In the genomic region with DNA sequence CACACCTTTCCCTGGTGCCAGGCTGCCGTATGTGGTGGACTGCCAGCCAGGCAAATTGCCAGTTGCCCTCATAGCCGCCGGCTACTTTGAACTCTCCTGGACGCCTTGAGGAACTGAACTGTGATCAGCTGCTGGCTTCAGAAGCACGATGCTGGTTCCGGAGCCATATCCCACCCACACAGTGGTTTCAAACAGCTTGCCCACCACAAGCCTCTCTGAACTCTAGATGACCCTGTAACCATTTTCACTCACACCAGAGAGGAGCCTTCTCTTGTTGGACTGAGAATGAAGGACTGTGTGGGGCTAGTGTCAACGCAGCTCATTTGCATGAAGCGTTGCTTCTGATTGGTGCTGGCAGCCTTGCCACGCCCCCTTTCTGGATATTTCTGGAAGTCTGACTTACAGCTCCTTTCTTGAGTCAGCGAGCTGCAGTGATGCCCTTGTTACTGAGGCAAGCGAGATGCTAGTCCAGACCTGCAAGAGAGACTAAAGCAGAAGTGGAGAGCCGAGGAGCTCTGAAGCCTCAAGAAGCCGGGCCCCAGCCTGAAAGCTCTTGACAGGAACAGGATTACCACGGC, we compare ENCODE assay signal across 8 mouse cellular contexts. TPM values are rescaled to one million over a fixed set of nuclear protein-coding genes. Genes with fewer than 3 reads are reported as not detected.
DNase-seq lines count a peak whose midpoint lies in the region; ATAC-seq and TF ChIP-seq lines count a peak whose summit lies in the region.

No protein-coding gene starts in this region.

- peak; percentile 49; the same call in 1 of the 2 replicates for ATAC-seq in hindbrain, embryonic 16.5 days
- ATAC-seq in forebrain, postnatal 0 days = peak; percentile 85
- peak; percentile 59 for ATAC-seq in megakaryocyte progenitor cell, adult 5-6 weeks (replicated peaks; ENCODE audit: poor library complexity)

- H3K9ac ChIP-seq in hindbrain, embryonic 16.5 days (ENCODE audit: low read depth, low read length) = no peak overlapping the region
- no peak overlapping the region for H3K9ac ChIP-seq in forebrain, postnatal 0 days

- no peak for DNase-seq in hindbrain, embryonic 10.5 days (ENCODE audit: low spot score)
- DNase-seq in ZHBTc4 (ENCODE audit: low read depth, low spot score) = peak; percentile 78
- peak; percentile 27 for DNase-seq in forebrain, postnatal 0 days
- DNase-seq in kidney, adult 2 months = peak; percentile 89
- DNase-seq in T-cell, adult 2 months (ENCODE audit: low spot score) = no peak
- no peak for DNase-seq in urinary bladder, adult 2 months (ENCODE audit: low spot score)

- H3K4me1 ChIP-seq in hindbrain, embryonic 16.5 days (ENCODE audit: control insufficient read depth, insufficient read depth, low read depth, low read length) = peaks cover 4% of the 10 kb centered on the region; the same call in 1 of the 2 replicates
- H3K4me1 ChIP-seq in hindbrain, embryonic 10.5 days (replicated peaks) = peaks cover 29% of the 10 kb centered on the region
- H3K4me1 ChIP-seq in forebrain, postnatal 0 days (ENCODE audit: insufficient read depth) = no peaks in the 10 kb centered on the region
- H3K4me1 ChIP-seq in kidney, adult 2 months (ENCODE audit: control insufficient read depth, insufficient read depth, low read length) = peaks cover 30% of the 10 kb centered on the region

- WGBS in hindbrain, embryonic 16.5 days = 58% methylated on average over 14 of the region's 14 CpGs
- 75% methylated on average over 14 of the region's 14 CpGs for WGBS in hindbrain, embryonic 10.5 days
- WGBS in forebrain, postnatal 0 days = 54% methylated on average over 14 of the region's 14 CpGs
- WGBS in kidney, adult 2 months = 41% methylated on average over 14 of the region's 14 CpGs

- no peak overlapping the region for H3K4me2 ChIP-seq in hindbrain, embryonic 16.5 days (ENCODE audit: low read length)
- H3K4me2 ChIP-seq in forebrain, postnatal 0 days (ENCODE audit: low read depth) = no peak overlapping the region

- no peak for TF ChIP-seq POLR2A in kidney, adult 2 months (IDR thresholded peaks at IDR 0.05; ENCODE audit: low read depth, low read length)

- no peaks in the 10 kb centered on the region for H3K27me3 ChIP-seq in hindbrain, embryonic 16.5 days (replicated peaks; ENCODE audit: control insufficient read depth, insufficient read depth, low read length)
- no peaks in the 10 kb centered on the region for H3K27me3 ChIP-seq in hindbrain, embryonic 10.5 days (ENCODE audit: insufficient read depth, poor library complexity, severe bottlenecking)
- H3K27me3 ChIP-seq in forebrain, postnatal 0 days (ENCODE audit: insufficient read depth, low read length) = no peaks in the 10 kb centered on the region
- H3K27me3 ChIP-seq in kidney, adult 2 months (replicated peaks; ENCODE audit: control insufficient read depth, insufficient read depth, low read length) = no peaks in the 10 kb centered on the region

- no peak overlapping the region for H3K4me3 ChIP-seq in hindbrain, embryonic 16.5 days (ENCODE audit: low read length)
- no peak overlapping the region for H3K4me3 ChIP-seq in hindbrain, embryonic 10.5 days
- H3K4me3 ChIP-seq in forebrain, postnatal 0 days (ENCODE audit: low read depth, low read length) = no peak overlapping the region
- H3K4me3 ChIP-seq in kidney, adult 2 months (ENCODE audit: insufficient read depth, low read depth, low read length) = no peak overlapping the region

- no peaks in the 10 kb centered on the region for H3K36me3 ChIP-seq in hindbrain, embryonic 16.5 days (ENCODE audit: control insufficient read depth, insufficient read depth, low read length)
- H3K36me3 ChIP-seq in hindbrain, embryonic 10.5 days = no peaks in the 10 kb centered on the region
- no peaks in the 10 kb centered on the region for H3K36me3 ChIP-seq in forebrain, postnatal 0 days (ENCODE audit: insufficient read depth)
- no peaks in the 10 kb centered on the region for H3K36me3 ChIP-seq in kidney, adult 2 months (ENCODE audit: control insufficient read depth, insufficient read depth, low read length)

- H3K27ac ChIP-seq in hindbrain, embryonic 16.5 days (ENCODE audit: low read depth, low read length) = no peak overlapping the region
- no peak overlapping the region for H3K27ac ChIP-seq in hindbrain, embryonic 10.5 days
- no peak overlapping the region for H3K27ac ChIP-seq in forebrain, postnatal 0 days (ENCODE audit: low read depth, low read length)
- no peak overlapping the region for H3K27ac ChIP-seq in kidney, adult 2 months (ENCODE audit: insufficient read depth, low read depth, low read length)

- H3K9me3 ChIP-seq in hindbrain, embryonic 16.5 days (ENCODE audit: control insufficient read depth, low read length) = no peaks in the 10 kb centered on the region
- H3K9me3 ChIP-seq in hindbrain, embryonic 10.5 days = no peaks in the 10 kb centered on the region
- no peaks in the 10 kb centered on the region for H3K9me3 ChIP-seq in forebrain, postnatal 0 days (ENCODE audit: low read length)

- TF ChIP-seq CTCF in forebrain, postnatal 0 days (IDR thresholded peaks at IDR 0.05; ENCODE audit: low read depth) = no peak
- no peak for TF ChIP-seq CTCF in kidney, adult 2 months (conservative IDR thresholded peaks at IDR 0.05; ENCODE audit: insufficient read depth, insufficient read length, low read depth, low read length)

RNA-seq across cellular contexts. Expression of a gene that starts 9.2 kb away (rescaled TPM):
- 89.0 and 101 TPM in 2 replicates for polyA plus RNA-seq in hindbrain, embryonic 16.5 days (2015; fragmentation: Nextera tagmentation; extraction: Ambion mirVana)
- 1.7 and 2.9 TPM in 2 replicates for polyA plus RNA-seq in hindbrain, embryonic 10.5 days (2016; fragmentation: Nextera tagmentation; extraction: Ambion mirVana)
- 70.2 and 71.3 TPM in 2 replicates for total RNA-seq in forebrain, postnatal 0 days (2014; rRNA removed)
- polyA plus RNA-seq in forebrain, postnatal 0 days (2015; fragmentation: Nextera tagmentation; extraction: Ambion mirVana) = 54.2 and 67.8 TPM in 2 replicates
- 253 and 260 TPM in 2 replicates for polyA plus RNA-seq in kidney, adult 2 months (2012; rRNA removed)
- total RNA-seq in megakaryocyte progenitor cell, adult 5-6 weeks (2015) = 1.1 TPM in 2 replicates
- 2.0 and 2.4 TPM in 2 replicates for total RNA-seq in megakaryocyte progenitor cell, adult 5-6 weeks (2017)
- 6.2 and 7.2 TPM in 2 replicates for polyA plus RNA-seq in urinary bladder, adult 2 months (2012; rRNA removed)

RNA-seq across cellular contexts. Expression of a gene that starts 14.7 kb away (rescaled TPM):
- polyA plus RNA-seq in hindbrain, embryonic 16.5 days (2015; fragmentation: Nextera tagmentation; extraction: Ambion mirVana) = 20.9 and 25.1 TPM in 2 replicates
- polyA plus RNA-seq in hindbrain, embryonic 10.5 days (2016; fragmentation: Nextera tagmentation; extraction: Ambion mirVana) = 4.1 and 4.9 TPM in 2 replicates
- 16.6 and 24.6 TPM in 2 replicates for total RNA-seq in forebrain, postnatal 0 days (2014; rRNA removed)
- polyA plus RNA-seq in forebrain, postnatal 0 days (2015; fragmentation: Nextera tagmentation; extraction: Ambion mirVana) = 16.2 and 17.5 TPM in 2 replicates
- polyA plus RNA-seq in kidney, adult 2 months (2012; rRNA removed) = 131 and 170 TPM in 2 replicates
- total RNA-seq in megakaryocyte progenitor cell, adult 5-6 weeks (2015) = 0.22 TPM in 1 of 2 replicates, not detected in the other
- not detected in 2 replicates for total RNA-seq in megakaryocyte progenitor cell, adult 5-6 weeks (2017)
- 15.5 and 18.5 TPM in 2 replicates for polyA plus RNA-seq in urinary bladder, adult 2 months (2012; rRNA removed)

RNA-seq across cellular contexts. Expression of a gene that starts 48.4 kb away (rescaled TPM):
- polyA plus RNA-seq in hindbrain, embryonic 16.5 days (2015; fragmentation: Nextera tagmentation; extraction: Ambion mirVana) = 7.5 and 10.3 TPM in 2 replicates
- 1.2 and 2.0 TPM in 2 replicates for polyA plus RNA-seq in hindbrain, embryonic 10.5 days (2016; fragmentation: Nextera tagmentation; extraction: Ambion mirVana)
- 3.4 and 6.5 TPM in 2 replicates for total RNA-seq in forebrain, postnatal 0 days (2014; rRNA removed)
- polyA plus RNA-seq in forebrain, postnatal 0 days (2015; fragmentation: Nextera tagmentation; extraction: Ambion mirVana) = 4.0 and 4.9 TPM in 2 replicates
- polyA plus RNA-seq in kidney, adult 2 months (2012; rRNA removed) = 0.05 and 0.27 TPM in 2 replicates
- total RNA-seq in megakaryocyte progenitor cell, adult 5-6 weeks (2015) = not detected in 2 replicates
- not detected in 2 replicates for total RNA-seq in megakaryocyte progenitor cell, adult 5-6 weeks (2017)
- polyA plus RNA-seq in urinary bladder, adult 2 months (2012; rRNA removed) = 1.3 and 2.2 TPM in 2 replicates

Comparison
In these comparisons a context has a peak if more than half of its experiments do, and no peak if none do; other contexts are left out.
1. DNase-seq: peak in ZHBTc4 (single experiment), forebrain, postnatal 0 days (single experiment) and kidney, adult 2 months (single experiment); none in hindbrain, embryonic 10.5 days (single experiment), T-cell, adult 2 months (single experiment) and urinary bladder, adult 2 months (single experiment).
2. Peak in every context shown above with its lines, with median percentiles within 50 percentile points of each other: ATAC-seq.